Mouse (Mus musculus): ENCODE measurements at regions not wholly inside any gene's neighbourhood (a gene's known extent, or its start where the extent isn't known, plus 50 kb on each side); places are given as distances from the start of the nearest gene placed in this dataset.

DNA sequence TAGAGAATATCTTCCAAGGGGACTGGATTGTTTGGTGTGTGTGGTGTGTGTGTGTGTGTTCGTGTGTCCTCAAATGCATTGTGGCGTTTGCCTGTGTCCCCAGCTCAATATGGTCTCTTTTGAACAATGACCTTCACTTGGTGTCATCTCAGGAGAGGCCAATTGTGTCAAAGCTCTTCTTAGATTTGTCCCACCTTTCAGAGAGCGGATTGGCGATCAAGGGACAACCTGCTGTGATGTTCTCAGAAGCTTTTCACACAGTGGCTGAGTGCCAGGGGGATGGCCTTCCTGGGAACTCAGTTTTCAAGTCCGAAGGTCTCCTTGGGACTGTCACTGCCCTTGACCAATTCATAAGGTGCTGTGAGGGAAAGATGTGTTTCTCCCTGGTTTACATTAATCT, 433.0 kb upstream of the Pou3f3 start:
- TF ChIP-seq CTCF (IDR thresholded peaks at IDR 0.05; ENCODE audit: low read depth, low read length) = no peak
- TF ChIP-seq POLR2A (IDR thresholded peaks at IDR 0.05; ENCODE audit: insufficient read depth, low read length) = no peak

Measured in ES-Bruce4 (cell line).